Mouse (Mus musculus) erythroblast, adult 5-6 weeks (primary cell): Measurements from ENCODE around the gene Igfbp4. TPM values are rescaled to one million over a fixed set of nuclear protein-coding genes. Genes with fewer than 3 reads are reported as not detected.

Experiments
- ATAC-seq: replicated peaks from 2 replicates; pipeline ENCODE4 v1.8.0; 2016; ENCODE audit warnings: moderate number of reproducible peaks, mild to moderate bottlenecking, moderate TSS enrichment, inconsistent platforms; ENCODE audit not compliant: poor library complexity, low FRiP score, severe bottlenecking
- total RNA-seq, 2 experiments: library from RNA; stranded (forward) in 1 of 2; stranded (reverse) in 1 of 2; fragments of 150-400 nt in 1 of 2; fragments of 200-764, 138-1000 nt in 1 of 2; gene quantifications; 2 replicates each; pipeline versions ENCODE4 v1.2.3 to v1.2.4; 2015 to 2017; ENCODE audit warnings: low replicate concordance in 2 of 2

Igfbp4 gene
- total RNA-seq (2015; ENCODE audit: low replicate concordance) = 10.8 and 29.7 TPM in 2 replicates
- total RNA-seq (2017; ENCODE audit: low replicate concordance) = 26.1 and 41.5 TPM in 2 replicates

DNA sequence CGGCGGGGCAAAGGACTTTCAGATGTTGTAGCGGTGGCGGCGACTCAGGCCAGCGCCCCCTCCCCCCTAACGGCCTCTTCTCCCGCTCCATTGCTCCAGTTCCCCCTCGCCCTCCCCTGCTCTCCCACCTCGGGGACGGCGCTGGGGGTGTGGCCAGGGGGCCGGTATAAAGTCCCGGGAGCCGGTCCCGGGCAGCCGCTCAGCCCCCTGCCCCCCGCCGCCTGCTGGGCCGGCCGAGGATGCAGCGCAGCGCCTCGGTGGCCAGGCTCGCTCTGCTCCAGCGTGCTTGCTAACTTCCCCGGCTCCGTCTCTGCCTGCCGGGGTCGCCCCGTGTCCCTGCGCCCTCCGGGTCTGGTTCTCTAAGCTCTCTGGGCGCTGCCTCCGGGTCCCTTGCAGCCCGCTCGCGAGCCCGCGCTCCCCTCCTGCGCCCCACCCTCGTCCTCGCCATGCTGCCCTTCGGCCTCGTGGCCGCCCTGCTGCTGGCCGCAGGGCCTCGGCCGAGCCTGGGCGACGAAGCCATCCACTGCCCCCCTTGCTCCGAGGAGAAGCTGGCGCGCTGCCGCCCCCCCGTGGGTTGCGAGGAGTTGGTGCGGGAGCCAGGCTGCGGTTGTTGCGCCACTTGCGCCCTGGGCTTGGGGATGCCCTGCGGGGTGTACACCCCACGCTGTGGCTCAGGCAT is at the start of gene Igfbp4:
Igfbp4 (plus strand) TSS at position 194 of the 679 bp plus-strand sequence.
- ATAC-seq = no peak

DNA sequence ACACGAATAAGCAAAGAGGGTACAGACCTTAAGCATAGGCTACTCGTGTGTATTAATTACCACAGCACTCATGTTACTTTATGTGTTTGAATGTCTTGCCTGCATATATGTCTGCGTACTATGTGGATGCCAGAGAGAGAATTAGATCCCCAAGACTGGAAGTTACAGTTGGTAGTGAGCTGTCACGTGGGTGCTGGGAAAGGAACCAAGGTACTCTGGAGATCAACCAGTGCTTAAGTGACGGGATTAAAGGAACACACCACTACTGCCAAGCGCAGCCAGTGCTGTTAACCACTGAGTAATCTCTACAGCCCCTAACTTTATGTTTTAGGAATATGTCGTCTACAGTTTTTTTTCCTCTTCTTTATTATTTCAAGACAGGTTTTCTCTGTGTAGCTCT is 45.1 kb upstream of the Igfbp4 start:
- ATAC-seq = no peak

DNA sequence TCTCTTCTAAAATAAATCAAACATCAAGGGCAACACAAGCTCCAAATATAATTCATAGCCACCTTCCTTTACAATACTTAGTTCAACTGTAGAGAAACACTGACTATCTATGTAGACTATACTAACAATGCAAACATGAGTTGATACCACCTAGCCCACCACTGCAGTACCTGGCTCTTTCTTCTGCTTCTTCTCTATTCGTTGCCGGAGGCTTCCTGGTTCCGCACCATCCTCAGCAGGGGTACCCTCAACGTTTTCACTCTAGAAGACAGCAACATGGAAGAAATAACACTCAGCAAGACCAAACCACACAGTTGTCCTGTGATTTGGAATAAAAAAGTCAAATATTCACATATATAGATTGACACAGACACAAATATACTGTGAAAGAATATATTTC is 43.4 kb upstream of the Igfbp4 start:
- ATAC-seq = no peak

DNA sequence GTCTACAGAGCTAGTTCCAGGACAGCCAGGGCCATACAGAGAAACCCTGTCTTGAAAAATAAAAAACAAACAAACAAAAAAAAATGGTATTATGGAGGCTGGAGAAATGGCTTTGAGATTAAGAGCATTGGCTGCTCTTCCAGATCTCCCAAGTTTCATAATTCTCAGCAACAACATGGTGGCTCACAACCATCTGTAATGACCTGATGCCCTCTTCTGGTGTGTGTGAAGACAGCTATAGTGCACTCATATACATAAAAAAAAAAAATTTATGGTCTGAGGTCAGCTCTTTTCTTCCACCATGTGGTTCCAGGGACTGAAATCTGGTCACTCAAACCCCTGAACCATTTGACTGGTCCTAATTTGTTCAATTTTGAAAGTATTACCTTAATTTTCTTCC is 42.3 kb upstream of the Igfbp4 start:
- no peak for ATAC-seq

DNA sequence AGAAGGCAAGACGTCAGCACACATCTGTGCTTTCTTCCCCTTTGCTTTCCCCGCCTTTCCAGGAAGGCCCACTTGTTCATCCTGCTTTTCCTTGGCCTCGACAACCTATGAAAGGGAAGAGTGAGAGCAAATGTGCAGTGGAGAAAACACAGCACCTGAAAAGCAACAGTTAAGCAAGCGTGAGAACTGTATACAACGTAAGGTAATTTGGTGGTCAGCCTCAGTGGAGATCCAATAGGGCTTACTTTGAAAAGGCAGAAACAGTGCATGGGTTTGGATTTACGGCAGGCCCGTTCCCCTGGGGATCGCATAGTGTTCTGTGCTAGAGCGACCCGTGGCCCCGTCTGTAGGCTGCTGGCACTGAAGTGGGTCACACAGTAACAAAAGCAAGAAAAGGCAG is 41.8 kb upstream of the Igfbp4 start:
- no peak for ATAC-seq

DNA sequence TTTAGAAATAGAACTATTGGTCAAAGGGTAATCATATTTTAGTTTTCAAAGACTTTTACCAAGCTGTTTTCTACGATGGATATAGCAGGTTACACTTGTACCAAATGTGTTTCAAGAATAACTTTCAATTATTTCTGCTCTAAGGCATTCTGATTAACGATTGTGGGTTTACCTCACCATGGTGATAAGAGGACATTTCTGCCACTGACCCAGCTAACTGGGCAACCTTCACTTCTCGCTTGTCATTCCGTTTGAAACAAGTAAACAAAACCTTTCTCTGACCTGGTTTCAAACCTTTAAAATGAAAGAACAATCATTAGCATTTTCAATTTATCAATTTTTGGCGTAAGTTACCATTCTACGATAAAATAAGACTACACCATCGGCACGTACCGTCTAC is 34.3 kb upstream of the Igfbp4 start:
- ATAC-seq = no peak

DNA sequence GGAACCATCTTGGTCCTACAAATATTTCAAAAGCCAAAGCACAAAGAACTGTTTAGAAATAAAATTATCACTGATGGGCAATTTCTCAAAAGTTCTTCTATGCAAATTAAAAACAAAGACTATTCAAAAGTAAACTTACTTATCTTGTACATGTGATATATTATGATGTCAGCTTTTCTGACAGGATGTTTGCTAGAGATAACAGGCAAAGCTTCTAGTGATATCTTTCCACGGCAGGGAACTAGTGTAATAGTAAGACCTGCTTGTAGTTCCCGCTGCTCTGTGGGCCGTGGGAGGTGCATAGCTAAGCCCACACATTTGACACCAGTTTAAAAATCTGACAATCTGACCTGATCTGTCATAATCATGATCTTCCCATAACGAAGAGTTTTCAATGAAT is 30.9 kb upstream of the Igfbp4 start:
- ATAC-seq = no peak

DNA sequence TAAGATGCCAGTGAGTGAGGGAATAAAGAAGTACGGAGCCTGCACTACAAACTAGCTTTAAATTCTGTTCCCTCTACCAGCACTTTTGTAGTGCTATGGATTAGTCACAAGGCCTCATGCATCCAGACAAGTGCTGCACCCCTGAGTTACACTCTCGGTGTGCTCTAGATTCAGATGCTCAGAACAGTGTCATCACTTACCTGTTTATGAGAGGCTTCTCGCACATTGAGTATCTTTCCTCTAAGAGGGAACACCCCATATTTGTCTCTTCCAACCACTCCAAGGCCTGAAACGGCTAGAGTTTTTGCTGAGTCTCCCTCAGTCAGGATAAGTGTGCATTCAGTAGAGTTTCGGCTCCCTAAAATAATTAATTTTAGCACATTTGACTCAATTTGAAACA is 30.3 kb upstream of the Igfbp4 start:
- no peak for ATAC-seq

DNA sequence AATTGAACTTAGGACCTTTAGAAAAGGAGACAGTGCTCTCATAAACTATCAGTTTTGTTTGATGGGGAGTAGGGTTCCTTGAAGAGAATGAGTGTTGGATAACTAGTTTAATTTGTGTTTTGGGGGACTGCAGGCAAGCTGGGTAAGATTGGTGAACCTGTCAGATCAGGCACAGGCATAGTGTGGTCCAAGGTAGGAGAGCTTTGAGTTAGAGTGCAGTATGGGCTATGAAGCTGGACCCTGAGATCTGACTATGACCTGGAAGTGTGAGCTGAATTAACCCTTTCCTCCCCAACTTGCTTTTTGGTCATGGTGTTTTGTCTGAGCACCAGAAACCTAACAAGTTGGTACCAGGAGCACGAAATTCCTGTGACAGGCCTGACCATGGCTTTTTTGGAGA is 27.2 kb upstream of the Igfbp4 start:
- ATAC-seq = no peak

DNA sequence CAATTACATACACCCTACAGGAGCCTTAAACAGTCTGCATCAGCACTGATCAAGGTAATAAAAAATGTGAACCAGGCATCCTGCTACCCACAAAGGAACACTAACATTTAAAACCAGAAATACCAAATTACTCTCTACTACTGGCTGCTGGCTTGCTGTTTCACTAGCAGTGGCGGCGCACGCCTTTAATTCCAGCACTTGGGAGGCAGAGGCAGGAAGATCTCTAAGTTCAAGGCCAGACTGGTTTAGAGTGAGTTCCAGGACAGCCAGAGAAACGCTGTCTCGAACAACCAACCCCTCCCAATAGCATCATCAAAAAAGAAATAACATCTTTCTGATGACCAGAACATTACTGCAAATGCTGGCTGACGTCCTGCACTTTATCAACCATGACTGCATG is 21.2 kb upstream of the Igfbp4 start:
- ATAC-seq = no peak

DNA sequence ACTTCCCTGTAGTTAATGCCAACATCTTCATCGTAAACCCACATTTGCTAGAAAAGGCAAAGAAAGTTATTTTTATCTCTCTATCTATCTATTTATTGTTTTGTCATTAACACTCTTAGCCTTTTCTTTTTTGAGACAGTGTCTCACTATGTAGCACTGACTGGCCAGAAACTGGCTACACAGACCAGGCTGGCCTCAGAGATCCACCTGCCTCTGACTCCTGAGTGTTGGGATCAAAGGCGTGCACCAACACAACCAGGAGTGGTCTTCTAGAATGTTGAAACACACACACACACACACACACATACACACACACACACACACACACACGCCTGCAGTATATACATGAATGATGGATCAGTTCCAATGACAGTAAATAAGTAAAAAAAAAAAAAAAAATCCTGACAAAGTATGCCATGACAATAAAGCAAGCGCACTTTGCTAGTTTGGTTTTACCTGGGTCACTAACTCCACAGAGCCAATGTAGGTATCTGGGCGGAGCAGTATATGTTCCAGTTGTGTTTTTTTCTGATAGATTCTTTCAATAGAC is 18.6 kb upstream of the Igfbp4 start:
- ATAC-seq = no peak

DNA sequence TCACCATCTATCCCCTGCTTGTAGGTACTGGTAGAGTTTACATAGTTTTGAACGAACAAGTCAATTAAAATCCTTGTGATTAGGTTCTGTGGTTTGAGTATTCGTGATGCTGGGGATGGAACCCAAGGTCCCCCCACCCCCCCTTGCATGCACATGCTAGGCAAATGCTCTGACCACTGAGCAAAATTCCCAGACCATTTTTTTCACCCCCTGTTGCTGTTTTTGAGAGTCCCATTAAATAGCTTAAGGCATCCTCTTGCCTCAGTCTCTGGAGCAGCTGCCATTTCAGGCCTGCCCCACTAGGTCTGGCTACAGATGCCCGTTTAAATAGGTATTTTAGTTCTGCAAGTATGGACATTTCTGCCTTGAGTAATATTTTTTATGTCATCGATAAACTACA is 17.9 kb upstream of the Igfbp4 start:
- ATAC-seq = no peak

DNA sequence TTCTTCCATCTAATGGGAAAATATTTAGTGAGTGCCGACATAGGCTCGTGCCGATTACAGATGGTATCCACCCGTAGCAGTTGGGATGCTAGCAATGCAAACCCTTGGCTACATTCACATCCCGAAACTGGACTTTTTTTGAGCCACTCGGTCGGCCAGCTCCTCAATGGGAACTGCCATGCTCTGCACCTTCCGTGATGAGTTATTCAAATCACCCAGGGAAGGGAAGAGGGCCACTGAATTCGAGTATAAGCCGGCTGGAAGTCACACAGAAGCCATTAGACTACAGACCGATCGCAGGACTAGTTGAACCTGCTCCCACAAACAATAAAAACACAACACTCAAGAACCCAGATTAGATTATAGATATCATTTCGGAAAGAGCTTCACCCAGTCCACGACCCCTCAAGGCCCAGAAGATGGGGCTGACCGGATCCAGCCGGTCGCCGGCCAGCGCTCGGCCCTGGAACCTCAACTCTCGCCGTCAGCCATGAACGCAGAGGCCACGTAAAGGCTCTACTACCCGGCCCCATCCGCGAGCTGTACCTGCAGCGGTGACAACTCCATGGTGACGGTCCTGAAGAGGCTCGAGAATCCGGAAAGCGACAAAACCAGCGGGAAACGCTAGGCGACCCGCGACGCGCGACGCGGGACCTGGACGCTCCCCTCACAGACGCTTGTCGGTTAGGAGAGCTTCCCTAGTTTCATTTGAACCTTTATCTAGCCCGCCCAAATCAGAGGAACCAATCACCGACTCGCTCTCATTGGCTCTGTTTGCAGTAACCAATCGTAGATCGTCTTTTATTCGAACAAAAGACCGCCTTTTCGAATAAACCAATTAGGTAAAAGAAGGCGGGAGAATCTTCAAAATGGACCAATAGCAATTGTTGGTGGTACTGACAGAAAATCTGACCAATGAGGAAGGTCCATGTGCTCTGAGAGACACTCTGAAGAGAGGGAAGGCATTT is 17.3 kb upstream of the Igfbp4 start, which contains the start of gene Top2a:
Top2a (minus strand) TSS at position 690 of the 968 bp plus-strand sequence.
- peak; percentile 95 for ATAC-seq

DNA sequence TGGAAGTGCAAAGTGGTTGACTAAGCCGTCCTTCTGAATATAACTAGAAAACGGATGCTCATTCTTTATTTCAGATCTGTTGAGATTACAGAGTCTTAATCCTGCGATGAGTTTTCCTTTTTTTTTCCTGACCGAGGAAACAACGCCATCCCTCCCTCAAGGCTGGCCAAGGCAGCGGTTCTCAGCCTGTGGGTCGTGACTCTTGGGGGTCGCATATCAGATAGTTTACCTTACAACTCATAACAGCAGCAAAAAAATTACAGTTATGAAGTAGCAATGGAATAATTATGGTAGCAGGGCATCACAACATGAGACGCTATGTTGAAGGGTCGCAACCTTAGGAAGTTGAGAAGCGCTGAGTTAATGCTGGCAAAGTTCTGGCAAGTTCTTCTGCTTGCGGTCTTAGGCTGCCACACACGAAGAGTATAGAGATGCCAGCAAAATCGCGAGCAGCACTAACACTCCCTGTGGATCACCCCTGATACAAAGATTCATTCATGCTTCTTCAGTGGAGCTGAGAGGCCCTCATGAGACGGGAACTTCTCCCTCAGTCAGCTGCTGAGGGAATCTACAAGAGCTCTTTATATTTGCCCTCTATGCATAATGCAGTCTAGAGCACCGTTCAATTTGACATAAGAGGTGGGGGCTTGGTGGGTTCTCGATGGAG is 16.4 kb upstream of the Igfbp4 start:
- peak; percentile 15 for ATAC-seq

DNA sequence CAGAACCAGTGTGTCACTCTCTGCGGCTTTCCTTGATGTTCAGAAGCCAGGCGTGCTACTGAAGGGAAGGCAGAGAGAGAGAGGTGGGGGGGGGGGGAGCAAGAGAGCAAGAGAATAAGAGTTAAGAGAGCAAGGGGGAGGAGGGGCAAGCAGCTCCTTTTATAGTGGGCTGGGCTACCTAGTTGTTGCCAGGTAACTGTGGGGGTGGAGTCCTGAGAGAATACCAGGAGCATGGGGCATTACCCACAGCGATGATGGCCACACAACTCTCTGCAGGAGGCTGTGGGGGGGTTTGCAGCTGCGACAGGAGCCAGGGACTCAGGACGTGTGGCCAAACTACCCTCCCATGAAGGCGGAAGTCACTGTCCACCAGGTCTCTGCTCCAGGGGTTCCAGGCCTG is 15.2 kb upstream of the Igfbp4 start:
- no peak for ATAC-seq

DNA sequence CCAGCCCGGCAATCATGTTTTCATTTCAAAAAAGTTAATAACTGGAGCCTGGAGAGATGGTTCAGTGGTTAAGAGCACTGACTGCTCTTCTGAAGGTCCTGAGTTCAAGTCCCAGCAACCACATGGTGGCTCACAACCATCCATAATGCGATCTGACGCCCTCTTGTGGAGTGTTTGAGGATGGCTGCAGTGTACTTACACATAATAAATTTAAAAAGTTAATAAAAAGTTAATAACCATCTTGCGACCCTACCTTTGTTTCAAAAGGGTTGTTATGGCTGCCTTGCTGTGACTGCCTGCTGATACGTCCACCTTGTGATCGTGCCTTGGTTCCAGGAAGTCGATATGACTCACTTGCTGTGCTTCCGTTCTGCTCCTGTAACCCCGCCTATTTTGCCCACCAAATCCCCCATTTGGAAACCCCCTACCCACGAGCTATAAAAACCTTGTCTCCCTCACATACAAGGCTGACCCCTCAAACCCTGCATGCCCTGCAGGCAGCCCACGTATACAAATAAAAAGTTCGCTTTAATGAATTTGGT is 14.1 kb upstream of the Igfbp4 start:
- ATAC-seq = no peak

DNA sequence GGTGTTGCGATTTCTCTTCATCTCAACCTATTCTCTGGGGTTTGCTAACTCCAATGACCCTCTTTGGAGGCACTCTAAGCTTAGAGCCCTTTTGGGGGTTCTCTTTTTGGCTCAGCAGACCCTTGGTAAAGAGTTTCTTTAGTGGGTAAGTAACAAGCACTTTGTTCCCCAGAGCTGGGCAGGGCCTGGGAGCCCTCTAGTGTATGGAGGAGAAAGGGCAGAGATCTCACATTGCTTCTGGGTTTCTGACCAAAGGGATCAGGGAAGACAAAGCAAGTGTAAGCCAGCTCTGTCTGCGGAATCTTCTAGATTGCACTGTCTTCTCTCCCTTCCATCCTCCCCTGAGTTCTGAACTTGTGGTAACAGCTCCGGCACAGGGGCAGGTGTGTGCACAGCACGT is 5.7 kb upstream of the Igfbp4 start:
- ATAC-seq = no peak

DNA sequence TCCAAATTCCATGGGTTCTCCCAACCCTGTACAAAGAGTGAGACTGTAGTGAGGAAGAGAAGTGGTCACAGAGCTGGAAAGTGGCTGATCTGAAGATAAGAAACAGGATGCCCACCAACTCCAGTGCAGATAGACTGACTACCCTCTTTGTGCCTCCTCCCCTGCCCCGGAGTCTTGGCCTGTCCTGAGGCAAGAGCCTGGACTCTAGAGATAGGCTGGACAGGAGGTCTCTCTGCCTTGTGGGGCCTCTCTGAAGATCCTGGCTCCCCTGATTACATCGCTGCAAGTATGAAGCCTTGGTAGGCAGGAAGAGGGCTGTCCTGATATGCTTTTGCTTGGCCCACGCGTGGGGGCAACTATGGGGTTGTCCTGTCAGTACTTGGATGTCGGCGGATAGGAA is 4.8 kb upstream of the Igfbp4 start:
- ATAC-seq = no peak

DNA sequence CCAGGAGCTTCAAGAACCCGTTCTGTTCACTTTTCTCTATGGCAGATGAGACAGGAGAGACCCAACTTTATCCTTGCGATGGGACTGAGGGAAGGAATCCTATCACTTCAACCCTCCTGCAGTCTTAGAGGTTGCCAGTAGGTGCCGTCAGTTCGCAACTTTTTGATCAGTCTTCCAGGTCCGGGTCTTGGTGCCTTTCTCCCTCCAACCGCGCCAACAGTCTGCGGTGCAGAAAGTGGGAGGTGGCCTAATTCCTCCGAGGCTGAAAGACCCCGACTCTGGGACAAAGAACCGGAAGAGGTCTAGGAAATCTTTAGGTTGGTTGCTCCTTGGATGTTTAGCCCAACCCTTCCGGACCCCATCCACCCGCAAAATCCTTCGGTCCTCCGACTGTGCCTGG is 1.3 kb upstream of the Igfbp4 start:
- ATAC-seq = no peak; the same call in 1 of the 2 replicates
